Mouse (Mus musculus) kidney, adult 2 months (tissue): ENCODE measurements at regions not wholly inside any gene's neighbourhood (a gene's known extent, or its start where the extent isn't known, plus 50 kb on each side); places are given as distances from the start of the nearest gene placed in this dataset.

Experiments
- DNase-seq: peaks from one replicate; pipeline ENCODE4 v3.0.0; 2021
- H3K27ac ChIP-seq: fragments of 200-500 bp; 2 replicates; pipeline ENCODE4 v1.5.1; 2012; ENCODE audit warnings: low read depth, low read length, control low read depth, inconsistent platforms; ENCODE audit not compliant: insufficient read depth
- H3K27me3 ChIP-seq: fragments of 200-500 bp; replicated peaks from 2 replicates; pipeline ENCODE4 v1.6.1; 2012; ENCODE audit warnings: mild to moderate bottlenecking, moderate library complexity, low read length, inconsistent platforms; ENCODE audit not compliant: control insufficient read depth, insufficient read depth
- H3K36me3 ChIP-seq: fragments of 200-500 bp; 2 replicates; pipeline ENCODE4 v1.6.1; 2012; ENCODE audit warnings: mild to moderate bottlenecking, moderate library complexity, low read length, inconsistent platforms; ENCODE audit not compliant: control insufficient read depth, insufficient read depth
- H3K4me1 ChIP-seq: fragments of 200-500 bp; 2 replicates; pipeline ENCODE4 v1.6.1; 2011; ENCODE audit warnings: low read length; ENCODE audit not compliant: control insufficient read depth, insufficient read depth
- H3K4me3 ChIP-seq: fragments of 200-500 bp; 2 replicates; pipeline ENCODE4 v1.5.1; 2011; ENCODE audit warnings: mild to moderate bottlenecking, low read depth, low read length, control low read depth; ENCODE audit not compliant: insufficient read depth
- CTCF ChIP-seq: fragments of 200-500 bp; conservative IDR thresholded peaks from 2 replicates; pipeline ENCODE4 v1.5.1; 2011; ENCODE audit warnings: low read depth, mild to moderate bottlenecking, control low read depth, low read length, moderate library complexity, mixed read lengths; ENCODE audit not compliant: insufficient read depth, insufficient read length
- POLR2A ChIP-seq: fragments of 200-500 bp; IDR thresholded peaks from one replicate; pipeline ENCODE4 v1.6.1; 2011; ENCODE audit warnings: low read depth, low read length, control low read depth
- WGBS: fragments of 180-500 bp; shearing (Covaris S2); methylation state at CpG from one replicate; pipeline ENCODE4 v1.1.7; 2018; 5-methylcytosine and 5-hydroxymethylcytosine counted together

GRCm38 (mm10) chr19:26938911-26939310, 53.2 kb downstream of the Gm815 start:
- no peak for TF ChIP-seq CTCF
- TF ChIP-seq POLR2A = no peak
- Histone ChIP-seq H3K4me1 (peaks cover 8% of the 10 kb centered on the region; the same call in 1 of the 2 replicates), H3K4me3 (no peak overlapping the region), H3K36me3 (no peaks in the 10 kb centered on the region), H3K27ac (no peak overlapping the region), H3K27me3 (no peaks in the 10 kb centered on the region)
- 84% methylated on average over 8 of the region's 8 CpGs for WGBS
- DNase-seq = no peak

GRCm38 (mm10) chr19:26944006-26944405, 58.3 kb downstream of the Gm815 start:
- no peaks in the 10 kb centered on the region for H3K27me3 ChIP-seq
- WGBS = 97% methylated on average over 2 of the region's 2 CpGs
- no peak for DNase-seq
- H3K4me1 ChIP-seq = no peaks in the 10 kb centered on the region
- no peak overlapping the region for H3K27ac ChIP-seq
- no peak for TF ChIP-seq CTCF
- no peak for TF ChIP-seq POLR2A
- no peak overlapping the region for H3K4me3 ChIP-seq
- H3K36me3 ChIP-seq = no peaks in the 10 kb centered on the region

- H3K4me1 ChIP-seq = no peaks in the 10 kb centered on the region
- H3K4me3 ChIP-seq = no peak overlapping the region
- H3K27ac ChIP-seq = no peak overlapping the region
- TF ChIP-seq POLR2A (no peak), CTCF (no peak)
- DNase-seq = no peak
- H3K36me3 ChIP-seq = no peaks in the 10 kb centered on the region
- 75% methylated on average over 3 of the region's 3 CpGs for WGBS
- no peaks in the 10 kb centered on the region for H3K27me3 ChIP-seq
These were observed 60.9 kb downstream of the Gm815 start for GRCm38 (mm10) chr19:26946562-26946961.

GRCm38 (mm10) chr19:26948479-26948878, 62.8 kb downstream of the Gm815 start:
- WGBS = 100% methylated on average over 2 of the region's 2 CpGs
- no peak for TF ChIP-seq CTCF
- no peak for TF ChIP-seq POLR2A
- H3K27ac ChIP-seq = no peak overlapping the region
- no peak for DNase-seq
- no peaks in the 10 kb centered on the region for H3K36me3 ChIP-seq
- H3K27me3 ChIP-seq = no peaks in the 10 kb centered on the region
- H3K4me3 ChIP-seq = no peak overlapping the region
- no peaks in the 10 kb centered on the region for H3K4me1 ChIP-seq

GRCm38 (mm10) chr19:26949153-26949552, 63.5 kb downstream of the Gm815 start:
- 98% methylated on average over 4 of the region's 4 CpGs for WGBS
- Histone ChIP-seq H3K27ac (no peak overlapping the region), H3K36me3 (no peaks in the 10 kb centered on the region), H3K27me3 (no peaks in the 10 kb centered on the region), H3K4me1 (no peaks in the 10 kb centered on the region), H3K4me3 (no peak overlapping the region)
- DNase-seq = no peak
- no peak for TF ChIP-seq POLR2A
- TF ChIP-seq CTCF = no peak

- H3K4me1 ChIP-seq = no peaks in the 10 kb centered on the region
- H3K27me3 ChIP-seq = no peaks in the 10 kb centered on the region
- no peaks in the 10 kb centered on the region for H3K36me3 ChIP-seq
- DNase-seq = no peak
- WGBS = 80% methylated on average over 8 of the region's 8 CpGs
- TF ChIP-seq POLR2A (no peak), CTCF (no peak)
- H3K27ac ChIP-seq = no peak overlapping the region
- H3K4me3 ChIP-seq = no peak overlapping the region
These were observed 67.7 kb downstream of the Gm815 start for GRCm38 (mm10) chr19:26953348-26953747.

- H3K27ac ChIP-seq = no peak overlapping the region
- TF ChIP-seq POLR2A (no peak), CTCF (no peak)
- H3K4me3 ChIP-seq = no peak overlapping the region
- no peaks in the 10 kb centered on the region for H3K27me3 ChIP-seq
- 89% methylated on average over 6 of the region's 6 CpGs for WGBS
- no peak for DNase-seq
- no peaks in the 10 kb centered on the region for H3K36me3 ChIP-seq
- no peaks in the 10 kb centered on the region for H3K4me1 ChIP-seq
These were observed 80.5 kb downstream of the Gm815 start for GRCm38 (mm10) chr19:26966055-26966760.
